Mouse (Mus musculus) kidney, embryonic 16.5 days (tissue): Measurements from ENCODE around the gene Rab25. TPM values are rescaled to one million over a fixed set of nuclear protein-coding genes. Genes with fewer than 3 reads are reported as not detected.

Source experiments
- ATAC-seq: fragments of 200-750 bp; cut with Nextera tagmentation; 2 replicates; pipeline ENCODE4 v1.8.0; 2017; ENCODE audit warnings: moderate TSS enrichment; ENCODE audit not compliant: low FRiP score, low TSS enrichment
- H3K27ac ChIP-seq: fragments of 300-500 bp; sonication (generic); 2 replicates; pipeline ENCODE4 v1.5.1; 2014; ENCODE audit warnings: low read length
- H3K27me3 ChIP-seq: fragments of 300-500 bp; sonication (generic); 2 replicates; pipeline ENCODE4 v1.6.1; 2014; ENCODE audit warnings: low read length, control low read depth, mixed read lengths; ENCODE audit not compliant: insufficient read depth
- H3K36me3 ChIP-seq: fragments of 300-500 bp; sonication (generic); 2 replicates; pipeline ENCODE4 v1.6.1; 2014; ENCODE audit warnings: low read length, control low read depth, mixed read lengths; ENCODE audit not compliant: insufficient read depth
- H3K4me1 ChIP-seq: fragments of 300-500 bp; sonication (generic); 2 replicates; pipeline ENCODE4 v1.6.1; 2014; ENCODE audit warnings: low read length, control low read depth, mixed read lengths; ENCODE audit not compliant: insufficient read depth
- H3K4me2 ChIP-seq: fragments of 300-500 bp; sonication (generic); replicated peaks from 2 replicates; pipeline ENCODE4 v1.6.1; 2014; ENCODE audit warnings: low read depth, low read length
- H3K4me3 ChIP-seq: fragments of 300-500 bp; sonication (generic); 2 replicates; pipeline ENCODE4 v1.5.1; 2014; ENCODE audit warnings: mild to moderate bottlenecking, low read length
- H3K9ac ChIP-seq: fragments of 300-500 bp; sonication (generic); replicated peaks from 2 replicates; pipeline ENCODE4 v1.6.1; 2014; ENCODE audit warnings: low read length
- H3K9me3 ChIP-seq: fragments of 300-500 bp; sonication (generic); 2 replicates; pipeline ENCODE4 v1.6.1; 2016; ENCODE audit warnings: low read length, control low read depth
- WGBS: fragments of 180-500 bp; shearing (Covaris S2); extraction: QIAGEN DNeasy Blood & Tissue Kit; methylation state at CpG from one replicate; pipeline ENCODE4 v1.1.7; 2014; 5-methylcytosine and 5-hydroxymethylcytosine counted together
- polyA plus RNA-seq: library from polyadenylated mRNA; unstranded; fragments of >200 nt; fragmentation: Nextera tagmentation; extraction: Ambion mirVana; gene quantifications from 2 replicates; pipeline ENCODE4 v1.2.1, GENCODE M21; 2015

Gene Rab25
- polyA plus RNA-seq, 1 experiment from 2014 or later, result 17.3 TPM

DNA sequence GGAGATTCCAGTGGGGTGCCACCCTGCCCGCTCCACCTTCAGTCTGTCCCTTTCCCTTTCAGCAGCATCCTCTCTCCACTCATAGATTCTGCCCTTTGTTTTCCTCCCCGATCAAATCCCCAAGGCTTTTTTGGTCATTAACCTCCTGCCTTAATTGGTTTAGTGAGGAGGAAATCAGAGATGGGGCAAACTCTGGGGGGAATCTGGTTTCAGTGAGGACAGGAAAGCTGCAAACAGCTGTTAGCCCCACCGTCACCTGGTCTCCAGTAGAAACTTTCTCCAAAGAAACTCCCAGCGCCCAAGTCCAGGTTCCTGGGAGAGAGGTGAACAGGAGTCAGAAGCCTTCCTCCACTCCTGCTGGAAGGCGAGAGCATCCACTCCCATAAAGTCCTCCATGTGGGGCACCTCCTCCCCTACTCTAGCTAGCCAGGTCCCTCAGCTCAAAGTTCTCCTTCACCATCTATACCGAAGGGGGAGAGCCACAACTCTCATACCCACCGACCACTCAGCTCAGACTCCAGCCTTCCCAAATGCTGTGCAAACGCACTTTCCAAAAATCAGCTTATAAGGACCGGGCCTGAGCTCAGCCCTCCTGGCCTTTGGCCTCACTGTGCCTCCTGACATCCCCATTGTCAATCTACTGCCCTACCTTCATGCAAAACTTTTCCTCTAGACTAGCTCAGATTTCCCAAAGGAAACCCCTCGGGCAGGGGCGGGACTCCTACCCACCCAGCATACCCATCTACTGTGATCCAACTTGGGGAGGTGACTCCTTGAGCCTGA lies 17.8 kb downstream of the Rab25 start:
- Histone ChIP-seq H3K9ac (peak overlapping the region; percentile 55), H3K4me2 (peak overlapping the region; percentile 83), H3K9me3 (no peaks in the 10 kb centered on the region), H3K27me3 (no peaks in the 10 kb centered on the region), H3K4me1 (peaks cover 51% of the 10 kb centered on the region), H3K36me3 (no peaks in the 10 kb centered on the region), H3K27ac (peak overlapping the region; percentile 99), H3K4me3 (peak overlapping the region; percentile 94)
- ATAC-seq, result no peak
- WGBS, result 7% methylated on average over 11 of the region's 11 CpGs

DNA sequence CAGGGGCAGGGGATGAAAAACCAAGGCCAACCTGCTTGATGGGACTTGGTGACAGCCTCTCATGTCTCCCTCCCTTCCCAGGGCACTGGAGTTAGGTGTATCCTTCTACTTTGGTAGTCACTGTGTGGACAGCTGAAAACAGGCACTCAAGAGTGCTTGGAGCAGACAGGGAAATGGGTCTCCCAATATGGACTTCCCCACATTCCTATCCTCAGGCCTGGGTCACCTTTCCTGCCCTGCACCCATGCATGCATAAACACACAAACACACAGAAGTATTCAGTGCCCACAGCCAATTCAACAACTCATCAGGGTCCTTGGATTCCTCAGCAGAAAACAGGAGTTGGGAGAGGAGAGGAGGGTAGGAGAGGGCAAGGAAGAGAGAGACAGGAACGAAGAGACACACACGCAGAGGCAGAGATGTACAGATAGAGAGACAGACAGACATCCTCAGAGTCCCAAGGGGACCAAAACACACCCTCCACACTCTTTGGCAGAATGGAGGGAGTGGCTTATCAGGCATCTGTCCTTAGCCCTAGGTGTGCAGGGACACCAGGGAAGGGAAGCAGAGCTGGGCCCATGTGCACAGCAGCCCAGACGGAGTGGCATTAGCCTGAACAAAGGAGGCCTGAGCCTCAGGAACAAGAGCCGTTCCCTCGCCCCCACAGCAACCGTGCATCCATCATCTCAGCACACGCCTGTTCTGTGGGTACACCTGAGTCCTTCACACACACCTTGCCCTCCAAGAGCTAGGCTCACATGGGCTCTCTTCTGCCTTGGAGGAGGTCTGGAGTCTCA lies 18.7 kb downstream of the Rab25 start:
- WGBS, result 41% methylated on average over 7 of the region's 7 CpGs
- no peak for ATAC-seq
- H3K27ac ChIP-seq, result peak overlapping the region; percentile 99
- H3K27me3 ChIP-seq, result no peaks in the 10 kb centered on the region
- H3K4me1 ChIP-seq, result peaks cover 42% of the 10 kb centered on the region
- H3K9ac ChIP-seq, result peak overlapping the region; percentile 55
- peak overlapping the region; percentile 94 for H3K4me3 ChIP-seq
- H3K9me3 ChIP-seq, result no peaks in the 10 kb centered on the region
- H3K4me2 ChIP-seq, result peak overlapping the region; percentile 83
- peaks cover 6% of the 10 kb centered on the region; the same call in 1 of the 2 replicates for H3K36me3 ChIP-seq

DNA sequence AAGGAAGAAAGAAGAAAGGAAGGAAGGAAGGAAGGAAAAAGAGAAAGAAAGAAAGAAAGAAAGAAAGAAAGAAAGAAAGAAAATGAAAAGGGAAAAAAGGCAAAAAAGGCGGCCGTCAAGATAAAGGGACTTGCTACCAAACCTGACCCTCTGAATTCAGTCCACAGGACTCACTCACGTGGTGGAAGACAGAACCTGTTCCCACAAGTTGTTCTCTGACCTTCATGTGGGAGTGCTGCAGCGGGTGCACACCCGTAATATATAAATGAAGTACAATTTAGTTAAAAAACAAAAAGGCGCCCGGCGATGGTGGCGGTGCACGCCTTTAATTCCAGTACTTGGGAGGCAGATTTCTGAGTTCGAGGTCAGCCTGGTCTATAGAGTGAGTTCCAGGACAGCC lies 19.5 kb downstream of the Rab25 start:
- no peaks in the 10 kb centered on the region for H3K9me3 ChIP-seq
- no peaks in the 10 kb centered on the region for H3K27me3 ChIP-seq
- ATAC-seq, result no peak
- H3K4me1 ChIP-seq, result peaks cover 35% of the 10 kb centered on the region
- no peak overlapping the region for H3K9ac ChIP-seq
- H3K4me2 ChIP-seq, result no peak overlapping the region
- H3K27ac ChIP-seq, result no peak overlapping the region
- no peak overlapping the region for H3K4me3 ChIP-seq
- 71% methylated on average over 11 of the region's 11 CpGs for WGBS
- peaks cover 9% of the 10 kb centered on the region; the same call in 1 of the 2 replicates for H3K36me3 ChIP-seq

DNA sequence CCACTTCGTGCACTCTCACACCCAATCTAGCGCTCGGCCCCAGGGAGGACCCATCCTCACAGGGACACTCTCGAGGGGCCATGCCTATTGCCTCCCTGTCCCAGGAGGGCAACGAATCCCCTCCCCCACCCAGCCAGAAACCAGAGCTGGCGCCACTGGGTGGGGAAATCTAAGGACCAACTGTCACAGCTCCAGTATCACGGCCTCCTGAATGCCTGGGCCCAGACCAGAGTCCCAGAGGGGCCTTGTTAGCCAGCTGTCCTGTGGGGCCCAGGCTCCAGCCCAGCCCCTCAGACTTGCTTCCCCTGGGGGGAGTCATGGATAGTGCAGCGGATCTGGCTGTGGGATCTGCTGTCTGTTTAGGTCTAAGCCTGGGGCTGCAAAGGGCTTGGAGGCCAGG lies 20.5 kb downstream of the Rab25 start:
- peaks cover 33% of the 10 kb centered on the region for H3K4me1 ChIP-seq
- H3K9me3 ChIP-seq, result no peaks in the 10 kb centered on the region
- H3K36me3 ChIP-seq, result peaks cover 9% of the 10 kb centered on the region; the same call in 1 of the 2 replicates
- peak overlapping the region; percentile 10 for H3K9ac ChIP-seq
- ATAC-seq, result no peak
- no peak overlapping the region; the same call in 1 of the 2 replicates for H3K27ac ChIP-seq
- WGBS, result 33% methylated on average over 8 of the region's 8 CpGs
- H3K4me2 ChIP-seq, result peak overlapping the region; percentile 35
- 0 out of 2 replicates have a peak overlapping the region, but pooled peaks have one; percentile 5 for H3K4me3 ChIP-seq
- no peaks in the 10 kb centered on the region for H3K27me3 ChIP-seq

DNA sequence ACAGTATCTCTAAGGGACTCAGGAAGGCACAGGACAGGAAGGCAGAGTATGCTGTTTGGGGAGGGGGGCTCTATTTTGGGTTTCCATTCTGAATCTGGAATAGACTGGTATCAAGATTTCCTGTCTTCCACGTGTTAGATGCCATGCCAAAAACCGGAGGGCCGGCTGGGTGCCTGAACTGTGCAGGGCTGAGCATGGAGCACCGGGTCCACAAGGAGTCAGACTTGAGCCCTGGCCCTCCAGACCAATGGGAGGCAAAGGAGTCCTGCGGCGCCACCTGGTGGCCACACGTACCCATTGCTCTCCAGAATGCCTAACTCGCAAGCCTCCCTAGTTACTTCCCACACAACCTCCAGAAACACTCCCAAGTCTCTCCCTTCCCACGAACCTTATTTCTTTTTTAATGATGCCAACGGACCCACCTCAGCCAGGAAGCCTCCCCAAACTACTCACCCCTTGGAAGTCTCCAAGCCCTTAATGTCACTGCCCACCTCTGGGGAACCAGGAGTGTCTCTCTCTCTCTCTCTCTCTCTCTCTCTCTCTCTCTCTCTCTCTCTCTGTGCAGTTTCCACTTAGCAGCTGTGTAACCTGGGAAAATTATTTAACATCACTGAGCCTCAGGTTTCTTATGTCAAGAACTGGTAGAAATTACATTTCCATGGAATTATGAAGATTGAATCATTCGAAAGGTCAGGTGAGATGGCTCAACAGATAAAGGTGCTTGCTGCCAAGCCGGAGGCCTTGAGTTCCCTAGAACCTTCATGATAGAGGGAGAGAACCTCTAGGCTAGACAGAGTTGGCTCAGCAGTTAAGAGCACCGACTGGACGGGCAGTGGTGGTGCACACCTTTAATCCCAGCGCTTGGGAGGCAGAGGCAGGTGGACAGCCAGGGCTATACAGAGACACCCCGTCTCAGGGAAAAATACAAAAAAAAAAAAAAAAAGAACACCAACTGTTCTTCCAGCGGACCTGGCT lies 21.7 kb downstream of the Rab25 start:
- 30% methylated on average over 17 of the region's 17 CpGs for WGBS
- H3K4me1 ChIP-seq, result peaks cover 37% of the 10 kb centered on the region
- 0 out of 2 replicates have a peak overlapping the region, but pooled peaks have one; percentile 8 for H3K27ac ChIP-seq
- H3K4me3 ChIP-seq, result no peak overlapping the region
- H3K9ac ChIP-seq, result no peak overlapping the region
- H3K9me3 ChIP-seq, result no peaks in the 10 kb centered on the region
- 0 out of 2 replicates have a peak overlapping the region, but pooled peaks have one; percentile 3 for H3K4me2 ChIP-seq
- ATAC-seq, result peak; percentile 79
- no peaks in the 10 kb centered on the region for H3K27me3 ChIP-seq
- peaks cover 9% of the 10 kb centered on the region; the same call in 1 of the 2 replicates for H3K36me3 ChIP-seq

DNA sequence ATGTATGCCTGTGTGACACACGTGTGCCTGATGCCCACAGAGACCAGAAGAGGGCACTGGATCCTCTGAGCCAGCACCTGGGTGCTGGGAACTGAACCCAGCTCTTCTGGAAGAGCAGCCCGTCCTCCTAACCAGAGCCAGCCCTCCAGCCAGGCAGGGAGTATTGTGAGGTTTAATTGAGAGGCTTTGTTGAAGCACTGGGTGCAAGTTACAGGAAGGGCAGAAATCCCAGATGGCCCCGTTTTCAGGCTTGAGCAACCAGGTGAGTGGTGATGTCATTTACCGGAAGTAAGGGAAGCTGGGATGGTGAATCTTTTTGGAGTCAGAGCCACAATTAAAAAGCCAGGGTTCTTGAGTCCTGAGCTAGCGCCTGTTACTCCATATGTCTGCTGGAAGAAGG lies 23.1 kb downstream of the Rab25 start:
- Histone ChIP-seq H3K36me3 (peaks cover 9% of the 10 kb centered on the region; the same call in 1 of the 2 replicates), H3K4me1 (peaks cover 28% of the 10 kb centered on the region), H3K27me3 (no peaks in the 10 kb centered on the region), H3K27ac (no peak overlapping the region), H3K4me2 (no peak overlapping the region), H3K9ac (no peak overlapping the region), H3K9me3 (no peaks in the 10 kb centered on the region), H3K4me3 (no peak overlapping the region)
- ATAC-seq, result no peak
- 82% methylated on average over 5 of the region's 5 CpGs for WGBS

DNA sequence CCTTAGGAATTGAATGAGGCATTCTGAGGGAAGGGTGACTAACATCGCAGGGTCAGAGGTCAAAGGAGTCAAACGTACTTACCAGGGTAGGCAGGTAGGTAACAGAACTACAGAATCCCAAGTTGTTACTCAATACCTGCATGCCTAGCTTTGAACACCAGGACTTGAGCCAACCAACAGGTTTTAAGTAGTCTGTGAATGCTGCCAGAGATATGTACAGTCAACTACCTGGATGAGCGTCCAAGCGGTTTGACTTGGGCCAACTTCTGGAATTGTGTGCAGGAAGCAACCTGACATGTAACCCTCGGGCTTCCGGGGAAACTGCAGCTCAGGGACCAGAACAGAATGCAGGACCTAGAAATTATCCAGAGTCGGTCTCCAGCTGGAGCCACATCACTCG lies 25.1 kb downstream of the Rab25 start:
- 73% methylated on average over 8 of the region's 8 CpGs for WGBS
- no peak overlapping the region for H3K4me3 ChIP-seq

DNA sequence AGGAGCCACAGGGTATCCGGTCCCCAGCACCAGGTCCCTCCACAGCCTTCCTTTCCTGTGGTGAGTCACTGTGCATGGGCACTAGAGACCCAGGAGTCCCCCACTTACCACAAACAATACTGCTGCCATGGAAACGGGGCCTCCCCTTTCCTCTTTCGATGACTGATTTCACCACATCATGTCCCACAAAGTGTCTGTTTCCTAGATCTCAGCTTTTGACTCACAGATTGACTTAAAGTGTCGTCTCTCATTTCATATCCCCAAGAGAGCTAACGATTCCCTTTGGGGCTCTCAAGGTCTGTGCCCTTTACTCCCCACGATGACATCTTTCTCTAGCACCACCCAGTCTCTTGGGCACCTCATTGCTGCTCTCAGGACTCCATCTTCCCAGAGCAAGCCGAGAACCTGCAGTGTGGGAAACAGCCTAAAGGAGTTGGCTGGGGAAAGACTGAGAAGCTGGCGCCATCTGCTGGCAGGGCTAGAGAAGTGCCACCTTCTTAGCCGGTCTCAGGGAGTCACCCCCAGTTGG lies 26.2 kb downstream of the Rab25 start:
- Histone ChIP-seq H3K27me3 (no peaks in the 10 kb centered on the region), H3K4me3 (no peak overlapping the region), H3K27ac (no peak overlapping the region), H3K9ac (no peak overlapping the region), H3K9me3 (no peaks in the 10 kb centered on the region), H3K4me2 (no peak overlapping the region), H3K36me3 (peaks cover 9% of the 10 kb centered on the region; the same call in 1 of the 2 replicates), H3K4me1 (peaks cover 6% of the 10 kb centered on the region; the same call in 1 of the 2 replicates)
- ATAC-seq, result no peak; the same call in 1 of the 2 replicates
- 30% methylated on average over 9 of the region's 9 CpGs for WGBS

More for the DNA sequence above, 25.1 kb downstream of the Rab25 start:
- H3K36me3 ChIP-seq, result peaks cover 9% of the 10 kb centered on the region; the same call in 1 of the 2 replicates
- no peak overlapping the region for H3K9ac ChIP-seq
- H3K4me2 ChIP-seq, result no peak overlapping the region
- no peaks in the 10 kb centered on the region for H3K9me3 ChIP-seq
- no peak overlapping the region for H3K27ac ChIP-seq
- ATAC-seq, result no peak
- no peaks in the 10 kb centered on the region for H3K27me3 ChIP-seq
- peaks cover 15% of the 10 kb centered on the region for H3K4me1 ChIP-seq

DNA sequence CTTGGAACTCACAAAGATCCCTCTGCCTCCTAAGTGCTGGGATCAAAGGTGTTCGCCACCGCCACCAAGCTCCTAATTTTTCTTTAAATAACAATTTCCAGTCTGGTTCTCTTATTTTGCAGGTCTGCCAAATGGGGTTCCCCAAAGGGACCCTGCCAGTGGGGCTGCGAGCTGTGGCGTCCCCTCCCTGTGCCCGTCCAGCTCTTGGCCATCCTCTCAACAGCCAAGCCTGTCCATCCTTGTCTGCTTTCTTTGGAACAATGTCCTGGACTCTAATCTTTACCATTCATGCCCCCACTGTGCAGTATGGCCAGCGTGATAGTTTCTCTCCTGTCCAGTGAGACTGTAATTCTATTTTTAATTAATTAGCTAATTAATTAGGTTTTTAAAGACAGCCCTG lies 26.9 kb downstream of the Rab25 start:
- 90% methylated on average over 6 of the region's 6 CpGs for WGBS
- no peak for ATAC-seq
- H3K9me3 ChIP-seq, result no peaks in the 10 kb centered on the region
- H3K27ac ChIP-seq, result no peak overlapping the region
- H3K9ac ChIP-seq, result no peak overlapping the region
- no peak overlapping the region for H3K4me3 ChIP-seq
- H3K36me3 ChIP-seq, result peaks cover 9% of the 10 kb centered on the region; the same call in 1 of the 2 replicates
- no peaks in the 10 kb centered on the region for H3K27me3 ChIP-seq
- peaks cover 3% of the 10 kb centered on the region; the same call in 1 of the 2 replicates for H3K4me1 ChIP-seq
- no peak overlapping the region for H3K4me2 ChIP-seq
